Mouse (Mus musculus): ENCODE results near the gene Serpinh1. TPM values are rescaled to one million over a fixed set of nuclear protein-coding genes. Genes with fewer than 3 reads are reported as not detected.

Serpinh1 gene
- polyA plus RNA-seq, 1 experiment, result 47.9 TPM

GRCm38 (mm10) chr7:99328847-99329246 lies 24.2 kb downstream of the Serpinh1 start:
- Histone ChIP-seq H3K27ac (ENCODE audit: control insufficient read depth, insufficient read depth, low read depth, low read length, poor library complexity) (no peak overlapping the region), H3K4me3 (replicated peaks; ENCODE audit: control insufficient read depth, low read depth, low read length) (no peak overlapping the region), H3K4me1 (ENCODE audit: control insufficient read depth, insufficient read depth, low read length) (no peaks in the 10 kb centered on the region)
- 69% methylated on average over 4 of the region's 4 CpGs for whole genome bisulfite sequencing
- TF ChIP-seq POLR2A (IDR thresholded peaks at IDR 0.05; ENCODE audit: borderline replicate concordance, control insufficient read depth, low read depth, low read length) (no peak), CTCF (IDR thresholded peaks at IDR 0.05; ENCODE audit: control insufficient read depth, insufficient read depth, low read length) (no peak)

GRCm38 (mm10) chr7:99326128-99326527 lies 26.9 kb downstream of the Serpinh1 start:
- Histone ChIP-seq H3K27ac (ENCODE audit: control insufficient read depth, insufficient read depth, low read depth, low read length, poor library complexity) (no peak overlapping the region), H3K4me3 (replicated peaks; ENCODE audit: control insufficient read depth, low read depth, low read length) (no peak overlapping the region), H3K4me1 (ENCODE audit: control insufficient read depth, insufficient read depth, low read length) (no peaks in the 10 kb centered on the region)
- WGBS, result 84% methylated on average over 6 of the region's 6 CpGs
- TF ChIP-seq POLR2A (IDR thresholded peaks at IDR 0.05; ENCODE audit: borderline replicate concordance, control insufficient read depth, low read depth, low read length) (no peak), CTCF (IDR thresholded peaks at IDR 0.05; ENCODE audit: control insufficient read depth, insufficient read depth, low read length) (no peak)

- H3K4me1 ChIP-seq (ENCODE audit: control insufficient read depth, insufficient read depth, low read length), result no peaks in the 10 kb centered on the region
- no peak overlapping the region for H3K27ac ChIP-seq (ENCODE audit: control insufficient read depth, insufficient read depth, low read depth, low read length, poor library complexity)
- TF ChIP-seq POLR2A (IDR thresholded peaks at IDR 0.05; ENCODE audit: borderline replicate concordance, control insufficient read depth, low read depth, low read length), result no peak
- no peak for TF ChIP-seq CTCF (IDR thresholded peaks at IDR 0.05; ENCODE audit: control insufficient read depth, insufficient read depth, low read length)
- WGBS, result 56% methylated on average over 10 of the region's 10 CpGs
- H3K4me3 ChIP-seq (replicated peaks; ENCODE audit: control insufficient read depth, low read depth, low read length), result no peak overlapping the region
These were observed 28.2 kb downstream of the Serpinh1 start for GRCm38 (mm10) chr7:99324810-99325209.

- Histone ChIP-seq H3K27ac (ENCODE audit: control insufficient read depth, insufficient read depth, low read depth, low read length, poor library complexity) (no peak overlapping the region), H3K4me3 (replicated peaks; ENCODE audit: control insufficient read depth, low read depth, low read length) (no peak overlapping the region), H3K4me1 (ENCODE audit: control insufficient read depth, insufficient read depth, low read length) (no peaks in the 10 kb centered on the region; the same call in 1 of the 2 replicates)
- 78% methylated on average over 9 of the region's 9 CpGs for WGBS
- TF ChIP-seq POLR2A (IDR thresholded peaks at IDR 0.05; ENCODE audit: borderline replicate concordance, control insufficient read depth, low read depth, low read length) (no peak), CTCF (IDR thresholded peaks at IDR 0.05; ENCODE audit: control insufficient read depth, insufficient read depth, low read length) (no peak)
These were observed 29.7 kb downstream of the Serpinh1 start for GRCm38 (mm10) chr7:99323321-99323700.

GRCm38 (mm10) chr7:99322691-99323320 lies 30.2 kb downstream of the Serpinh1 start:
- 81% methylated on average over 6 of the region's 6 CpGs for WGBS
- H3K4me3 ChIP-seq (replicated peaks; ENCODE audit: control insufficient read depth, low read depth, low read length), result no peak overlapping the region
- no peaks in the 10 kb centered on the region; the same call in 1 of the 2 replicates for H3K4me1 ChIP-seq (ENCODE audit: control insufficient read depth, insufficient read depth, low read length)
- no peak overlapping the region for H3K27ac ChIP-seq (ENCODE audit: control insufficient read depth, insufficient read depth, low read depth, low read length, poor library complexity)
- no peak for TF ChIP-seq POLR2A (IDR thresholded peaks at IDR 0.05; ENCODE audit: borderline replicate concordance, control insufficient read depth, low read depth, low read length)
- TF ChIP-seq CTCF (IDR thresholded peaks at IDR 0.05; ENCODE audit: control insufficient read depth, insufficient read depth, low read length), result no peak

GRCm38 (mm10) chr7:99320524-99320923 lies 32.5 kb downstream of the Serpinh1 start:
- TF ChIP-seq POLR2A (IDR thresholded peaks at IDR 0.05; ENCODE audit: borderline replicate concordance, control insufficient read depth, low read depth, low read length), result no peak
- no peak for TF ChIP-seq CTCF (IDR thresholded peaks at IDR 0.05; ENCODE audit: control insufficient read depth, insufficient read depth, low read length)
- 45% methylated on average over 14 of the region's 14 CpGs for WGBS
- H3K4me3 ChIP-seq (replicated peaks; ENCODE audit: control insufficient read depth, low read depth, low read length), result no peak overlapping the region
- H3K27ac ChIP-seq (ENCODE audit: control insufficient read depth, insufficient read depth, low read depth, low read length, poor library complexity), result no peak overlapping the region
- H3K4me1 ChIP-seq (ENCODE audit: control insufficient read depth, insufficient read depth, low read length), result no peaks in the 10 kb centered on the region; the same call in 1 of the 2 replicates

DNA sequence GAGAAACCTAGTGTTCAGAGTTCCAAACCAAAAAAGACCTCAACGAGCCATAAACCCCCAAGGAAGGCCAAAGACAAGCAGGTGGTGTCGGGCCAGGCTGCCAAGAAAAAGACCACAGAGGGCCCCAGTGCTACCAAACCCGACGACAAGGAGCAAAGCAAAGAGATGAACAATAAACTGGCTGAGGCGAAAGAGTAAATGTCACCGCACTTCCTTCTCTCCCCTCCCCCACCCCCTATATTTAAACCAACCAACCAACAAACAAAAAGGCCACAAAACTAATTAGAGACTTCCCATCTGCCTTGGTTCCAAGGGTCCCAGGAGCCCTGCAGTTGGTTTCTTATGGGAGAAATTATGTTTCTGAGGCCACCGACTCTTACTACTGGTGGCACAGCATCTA lies 35.6 kb downstream of the Serpinh1 start:
- WGBS, result 47% methylated on average over 7 of the region's 7 CpGs
- Histone ChIP-seq H3K4me3 (replicated peaks; ENCODE audit: control insufficient read depth, low read depth, low read length) (no peak overlapping the region), H3K4me1 (ENCODE audit: control insufficient read depth, insufficient read depth, low read length) (peaks cover 2% of the 10 kb centered on the region; the same call in 1 of the 2 replicates), H3K27ac (ENCODE audit: control insufficient read depth, insufficient read depth, low read depth, low read length, poor library complexity) (no peak overlapping the region)
- no peak for TF ChIP-seq POLR2A (IDR thresholded peaks at IDR 0.05; ENCODE audit: borderline replicate concordance, control insufficient read depth, low read depth, low read length)
- TF ChIP-seq CTCF (IDR thresholded peaks at IDR 0.05; ENCODE audit: control insufficient read depth, insufficient read depth, low read length), result no peak

DNA sequence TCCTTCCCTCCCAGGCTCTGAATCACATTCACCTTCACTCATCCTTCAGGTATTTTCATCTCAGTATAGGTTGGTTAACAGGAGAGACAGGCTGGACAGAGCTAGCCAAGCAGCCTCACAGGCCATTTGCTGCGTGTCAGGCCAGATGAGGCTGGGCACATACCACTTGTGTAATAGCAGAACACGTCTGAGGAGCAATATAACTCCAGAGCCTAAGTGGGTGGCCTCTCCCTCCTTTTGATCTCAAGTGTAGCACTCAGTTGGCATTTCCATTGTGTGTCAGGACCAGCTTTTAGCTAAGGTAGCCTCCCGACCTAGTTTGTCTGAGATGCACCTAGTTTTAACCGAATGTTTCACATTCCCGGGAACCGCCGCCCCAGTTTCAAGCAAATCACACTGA lies 36.8 kb downstream of the Serpinh1 start:
- H3K4me3 ChIP-seq (replicated peaks; ENCODE audit: control insufficient read depth, low read depth, low read length), result no peak overlapping the region
- H3K27ac ChIP-seq (ENCODE audit: control insufficient read depth, insufficient read depth, low read depth, low read length, poor library complexity), result no peak overlapping the region
- peaks cover 4% of the 10 kb centered on the region; the same call in 1 of the 2 replicates for H3K4me1 ChIP-seq (ENCODE audit: control insufficient read depth, insufficient read depth, low read length)
- no peak for TF ChIP-seq POLR2A (IDR thresholded peaks at IDR 0.05; ENCODE audit: borderline replicate concordance, control insufficient read depth, low read depth, low read length)
- TF ChIP-seq CTCF (IDR thresholded peaks at IDR 0.05; ENCODE audit: control insufficient read depth, insufficient read depth, low read length), result no peak
- 79% methylated on average over 7 of the region's 7 CpGs for WGBS
